Mouse (Mus musculus) hematopoietic multipotent progenitor cell, adult 10-12 weeks (in vitro differentiated cells): ENCODE measurements around the gene E130114P18Rik. TPM values are rescaled to one million over a fixed set of nuclear protein-coding genes. Genes with fewer than 3 reads are reported as not detected.

Experiments
- polyA plus RNA-seq: library from polyadenylated mRNA; stranded (reverse); fragments of >175 nt; gene quantifications from 2 replicates; pipeline ENCODE4 v1.2.3, GENCODE M21; 2012; ENCODE audit warnings: low replicate concordance

E130114P18Rik gene
- not detected in 2 replicates for polyA plus RNA-seq

DNA sequence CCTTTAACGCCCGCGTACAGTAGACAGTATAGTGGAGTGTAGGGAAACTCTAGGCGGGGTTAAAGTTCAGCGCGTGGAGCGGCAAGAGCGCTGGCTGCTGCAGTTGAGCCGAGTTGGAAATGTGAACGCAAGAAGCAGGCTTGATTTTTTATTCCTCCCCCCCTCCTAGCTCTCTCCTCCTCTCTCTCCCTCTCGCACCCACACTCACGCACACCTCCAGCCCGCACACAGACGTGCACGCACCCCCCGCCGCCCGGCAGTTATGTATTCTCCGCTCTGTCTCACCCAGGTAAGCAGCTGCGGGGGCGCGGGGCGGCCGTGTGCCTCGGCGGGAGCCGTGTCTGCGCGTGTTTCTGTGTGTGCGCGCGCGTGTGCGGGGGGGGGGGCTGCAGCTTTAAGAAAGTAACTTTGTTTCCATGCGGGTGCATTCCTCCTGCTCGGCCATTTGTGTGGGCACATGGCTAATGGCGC lies at the start of gene E130114P18Rik:
TSS of gene E130114P18Rik (minus strand) at position 373 of the 471 bp plus-strand sequence.

DNA sequence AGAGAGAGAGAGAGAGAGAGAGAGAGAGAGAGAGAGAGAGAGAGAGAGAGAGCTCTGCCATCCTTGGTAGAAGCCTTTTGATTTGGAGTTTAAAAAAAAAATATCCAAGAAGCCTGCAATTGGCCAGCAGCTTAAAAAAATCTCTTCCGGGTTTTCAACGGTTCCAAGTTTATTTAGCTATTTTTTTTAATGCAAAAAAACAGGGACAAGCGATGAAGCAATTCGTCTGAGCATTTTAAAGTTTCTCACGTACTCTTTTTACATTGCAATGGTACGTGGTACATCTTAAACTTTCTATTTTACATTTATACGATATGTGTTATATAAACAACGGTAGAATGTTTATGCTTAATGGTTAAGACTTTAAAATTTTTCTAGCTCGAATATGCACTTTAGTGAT lies 5.2 kb downstream of the E130114P18Rik start, which contains the start of gene Nfia:
TSS of gene Nfia (plus strand) at position 94 of the 400 bp plus-strand sequence.

Other genes starting within 250 kb of the E130114P18Rik start
- gene Nfia, start 5.3 kb downstream of the E130114P18Rik start, polyA plus RNA-seq = 0.77 and 5.2 TPM in 2 replicates